Mouse (Mus musculus) thymus, postnatal 14 days (tissue): Measurements from ENCODE around the gene Cct6b.

Experiments used
- DNase-seq: peaks from one replicate; pipeline ENCODE4 v3.0.0; 2021

Cct6b gene

GRCm38 (mm10) chr11:82763742-82764437 is at the start of gene Cct6b, which contains the start of gene Zfp830:
Gene Cct6b, minus strand, starts transcription at chr11:82764321.
Gene Zfp830, plus strand, starts transcription at chr11:82764345.
- peak; percentile 90 for DNase-seq

- no peak for DNase-seq
Measured at GRCm38 (mm10) chr11:82808485-82808884, 44.4 kb upstream of the Cct6b start.

- DNase-seq: no peak
Measured at GRCm38 (mm10) chr11:82807370-82807769, 43.2 kb upstream of the Cct6b start.

- no peak for DNase-seq
Measured at GRCm38 (mm10) chr11:82806656-82807055, 42.5 kb upstream of the Cct6b start.

- DNase-seq: no peak
Measured at GRCm38 (mm10) chr11:82783453-82783852, 19.3 kb upstream of the Cct6b start.

- no peak for DNase-seq
Measured at GRCm38 (mm10) chr11:82782197-82782596, 18.1 kb upstream of the Cct6b start.

- peak; percentile 96 for DNase-seq
Measured at GRCm38 (mm10) chr11:82780983-82781903, 17.1 kb upstream of the Cct6b start, which contains the start of gene Lig3. Gene Lig3, plus strand, starts transcription at chr11:82781108.

GRCm38 (mm10) chr11:82780134-82780533 is 16.0 kb upstream of the Cct6b start:
- DNase-seq: no peak

- DNase-seq: no peak
Measured at GRCm38 (mm10) chr11:82764438-82764924, 360 bp upstream of the Cct6b start.

- peak; percentile 9 for DNase-seq
Measured at GRCm38 (mm10) chr11:82763261-82763660, 860 bp downstream of the Cct6b start.

GRCm38 (mm10) chr11:82762286-82762829 is 1.8 kb downstream of the Cct6b start:
- peak; percentile 19 for DNase-seq

- no peak for DNase-seq
Measured at GRCm38 (mm10) chr11:82755919-82756318, 8.2 kb downstream of the Cct6b start.

GRCm38 (mm10) chr11:82752349-82753115 is 11.6 kb downstream of the Cct6b start:
- no peak for DNase-seq

- DNase-seq: peak; percentile 42
Measured at GRCm38 (mm10) chr11:82746857-82747366, 17.2 kb downstream of the Cct6b start.

- peak; percentile 67 for DNase-seq
Measured at GRCm38 (mm10) chr11:82746138-82746537, 18.0 kb downstream of the Cct6b start.

GRCm38 (mm10) chr11:82739006-82739405 is 25.1 kb downstream of the Cct6b start:
- DNase-seq: no peak

GRCm38 (mm10) chr11:82734227-82734626 is 29.9 kb downstream of the Cct6b start:
- DNase-seq: no peak

- no peak for DNase-seq
Measured at GRCm38 (mm10) chr11:82726862-82727261, 37.3 kb downstream of the Cct6b start.

GRCm38 (mm10) chr11:82719294-82719693 is 44.8 kb downstream of the Cct6b start:
- no peak for DNase-seq

- DNase-seq: no peak
Measured at GRCm38 (mm10) chr11:82712681-82713080, 51.4 kb downstream of the Cct6b start.

- DNase-seq: no peak
Measured at GRCm38 (mm10) chr11:82708934-82709333, 55.2 kb downstream of the Cct6b start.

- DNase-seq: no peak
Measured at GRCm38 (mm10) chr11:82705082-82705481, 59.0 kb downstream of the Cct6b start.
